Mouse (Mus musculus) hindbrain, embryonic 11.5 days (tissue): ENCODE measurements around the gene Olfr1217. TPM values are rescaled to one million over a fixed set of nuclear protein-coding genes. Genes with fewer than 3 reads are reported as not detected.
"Not testable (repeated sequence)": the region's sequence is repeated elsewhere in the genome, so short reads cannot be mapped to it uniquely, and the experiment has no call there.

Experiments used
- ATAC-seq: fragments of 200-750 bp; cut with Nextera tagmentation; 2 replicates; pipeline ENCODE4 v1.8.0; 2017; ENCODE audit warnings: mild to moderate bottlenecking, moderate TSS enrichment, moderate library complexity; ENCODE audit not compliant: low FRiP score
- DNase-seq: peaks from one replicate; pipeline ENCODE4 v3.0.0-alpha.2; 2015; ENCODE audit warnings: low spot score
- H3K27ac ChIP-seq: fragments of 300-500 bp; sonication (generic); 2 replicates; pipeline ENCODE4 v1.5.1; 2014; ENCODE audit warnings: mild to moderate bottlenecking, low read depth, low read length
- H3K27me3 ChIP-seq: fragments of 300-500 bp; sonication (generic); 2 replicates; pipeline ENCODE4 v1.6.1; 2014; ENCODE audit warnings: mild to moderate bottlenecking, low read length, moderate library complexity, mixed read lengths; ENCODE audit not compliant: control insufficient read depth, insufficient read depth
- H3K36me3 ChIP-seq: fragments of 300-500 bp; sonication (generic); 2 replicates; pipeline ENCODE4 v1.6.1; 2014; ENCODE audit warnings: mild to moderate bottlenecking, low read length, moderate library complexity, mixed read lengths; ENCODE audit not compliant: control insufficient read depth, insufficient read depth
- H3K4me1 ChIP-seq: fragments of 300-500 bp; sonication (generic); replicated peaks from 2 replicates; pipeline ENCODE4 v1.6.1; 2014; ENCODE audit warnings: low read length, mixed read lengths; ENCODE audit not compliant: control insufficient read depth, insufficient read depth
- H3K4me2 ChIP-seq: fragments of 300-500 bp; sonication (generic); replicated peaks from 2 replicates; pipeline ENCODE4 v1.6.1; 2014; ENCODE audit warnings: mild to moderate bottlenecking, low read depth, low read length
- H3K4me3 ChIP-seq: fragments of 300-500 bp; sonication (generic); 2 replicates; pipeline ENCODE4 v1.5.1; 2014; ENCODE audit warnings: low read depth, low read length
- H3K9ac ChIP-seq: fragments of 300-500 bp; sonication (generic); 2 replicates; pipeline ENCODE4 v1.6.1; 2014; ENCODE audit warnings: low read depth, low read length
- H3K9me3 ChIP-seq: fragments of 300-500 bp; sonication (generic); 2 replicates; pipeline ENCODE4 v1.6.1; 2016; ENCODE audit warnings: low read length; ENCODE audit not compliant: control insufficient read depth
- WGBS: fragments of 180-500 bp; shearing (Covaris S2); extraction: QIAGEN DNeasy Blood & Tissue Kit; methylation state at CpG from one replicate; pipeline ENCODE4 v1.1.7; 2014; 5-methylcytosine and 5-hydroxymethylcytosine counted together
- polyA plus RNA-seq: library from polyadenylated mRNA; unstranded; fragments of >200 nt; fragmentation: Nextera tagmentation; extraction: Ambion mirVana; gene quantifications from 2 replicates; pipeline ENCODE4 v1.2.1, GENCODE M21; 2014

The Olfr1217 gene
- not detected in 2 replicates for polyA plus RNA-seq

GRCm38 (mm10) chr2:89031965-89032364, at the start of gene Olfr1217:
Olfr1217 (minus strand) TSS chr2:89032065.
- no peak within 1 kb of the TSS for H3K9ac ChIP-seq
- no peak for DNase-seq
- WGBS: 69% methylated on average over 2 of the region's 2 CpGs

GRCm38 (mm10) chr2:89081487-89081886, 49.6 kb upstream of the Olfr1217 start:
- DNase-seq: no peak

More at GRCm38 (mm10) chr2:89031965-89032364, at the start of gene Olfr1217:
- H3K4me3 ChIP-seq: no peak within 1 kb of the TSS
- H3K4me1 ChIP-seq: no peaks in the 10 kb centered on the region
- no peak within 1 kb of the TSS for H3K27ac ChIP-seq
- no peak for ATAC-seq
- no peaks in the 10 kb centered on the region for H3K36me3 ChIP-seq
- no peaks in the 10 kb centered on the region for H3K9me3 ChIP-seq
- no peak within 1 kb of the TSS for H3K4me2 ChIP-seq
- no peaks in the 10 kb centered on the region for H3K27me3 ChIP-seq

GRCm38 (mm10) chr2:89061087-89061486, 29.2 kb upstream of the Olfr1217 start, which contains the start of gene Olfr1218:
Olfr1218 (minus strand) TSS chr2:89061187.
- no peaks in the 10 kb centered on the region for H3K9me3 ChIP-seq
- no peak within 1 kb of the TSS for H3K9ac ChIP-seq
- H3K27me3 ChIP-seq: no peaks in the 10 kb centered on the region
- no peak within 1 kb of the TSS for H3K27ac ChIP-seq
- H3K4me3 ChIP-seq: no peak within 1 kb of the TSS
- ATAC-seq (no peak), DNase-seq (no peak)
- H3K4me2 ChIP-seq: no peak within 1 kb of the TSS
- no peaks in the 10 kb centered on the region for H3K4me1 ChIP-seq
- H3K36me3 ChIP-seq: no peaks in the 10 kb centered on the region

More at GRCm38 (mm10) chr2:89081487-89081886, 49.6 kb upstream of the Olfr1217 start:
- Histone ChIP-seq H3K9ac (no peak overlapping the region), H3K4me2 (no peak overlapping the region), H3K4me3 (no peak overlapping the region), H3K4me1 (no peaks in the 10 kb centered on the region), H3K9me3 (no peaks in the 10 kb centered on the region), H3K27ac (no peak overlapping the region), H3K36me3 (no peaks in the 10 kb centered on the region), H3K27me3 (no peaks in the 10 kb centered on the region)
- no peak for ATAC-seq

GRCm38 (mm10) chr2:89021436-89021835, 10.4 kb downstream of the Olfr1217 start:
- not testable (repeated sequence) for H3K4me3 ChIP-seq, H3K27ac ChIP-seq, H3K9ac ChIP-seq, H3K4me1 ChIP-seq, H3K27me3 ChIP-seq, ATAC-seq, H3K9me3 ChIP-seq, H3K36me3 ChIP-seq, H3K4me2 ChIP-seq, DNase-seq
- 74% methylated on average over 3 of the region's 3 CpGs for WGBS

- no peak for ATAC-seq
- Histone ChIP-seq H3K9me3 (no peaks in the 10 kb centered on the region), H3K27me3 (no peaks in the 10 kb centered on the region), H3K4me3 (no peak within 1 kb of the TSS), H3K4me2 (no peak within 1 kb of the TSS), H3K36me3 (no peaks in the 10 kb centered on the region), H3K9ac (no peak within 1 kb of the TSS), H3K4me1 (no peaks in the 10 kb centered on the region), H3K27ac (no peak within 1 kb of the TSS)
- 88% methylated on average over 1 of the region's 1 CpGs for WGBS
- DNase-seq: no peak
These were observed 13.6 kb downstream of the Olfr1217 start, which contains the start of gene Olfr1216 for GRCm38 (mm10) chr2:89018240-89018639. Olfr1216 (minus strand) TSS chr2:89018340.

- H3K27me3 ChIP-seq: no peaks in the 10 kb centered on the region
- no peak within 1 kb of the TSS for H3K27ac ChIP-seq
- H3K36me3 ChIP-seq: no peaks in the 10 kb centered on the region
- H3K9me3 ChIP-seq: no peaks in the 10 kb centered on the region
- H3K4me3 ChIP-seq: no peak within 1 kb of the TSS
- no peak for DNase-seq
- ATAC-seq: no peak
- no peak within 1 kb of the TSS for H3K4me2 ChIP-seq
- WGBS: 74% methylated on average over 2 of the region's 2 CpGs
- H3K9ac ChIP-seq: no peak within 1 kb of the TSS
- H3K4me1 ChIP-seq: no peaks in the 10 kb centered on the region
These were observed 25.0 kb downstream of the Olfr1217 start, which contains the start of gene Olfr1215 for GRCm38 (mm10) chr2:89006873-89007272. Olfr1215 (minus strand) TSS chr2:89006973.

GRCm38 (mm10) chr2:88992553-88992952, 39.3 kb downstream of the Olfr1217 start, which contains the start of gene Olfr1214:
Olfr1214 (minus strand) TSS chr2:88992653.
- WGBS: 94% methylated on average over 1 of the region's 1 CpGs

GRCm38 (mm10) chr2:88980181-88980580, 51.7 kb downstream of the Olfr1217 start, which contains the start of gene Gm13762:
Gm13762 (minus strand) TSS chr2:88980281.
- Histone ChIP-seq H3K4me2 (no peak within 1 kb of the TSS), H3K27ac (no peak within 1 kb of the TSS), H3K36me3 (no peaks in the 10 kb centered on the region), H3K4me3 (no peak within 1 kb of the TSS), H3K9ac (no peak within 1 kb of the TSS), H3K9me3 (no peaks in the 10 kb centered on the region), H3K4me1 (no peaks in the 10 kb centered on the region), H3K27me3 (no peaks in the 10 kb centered on the region)
- WGBS: 84% methylated on average over 1 of the region's 1 CpGs
- DNase-seq: no peak
- no peak for ATAC-seq

More at GRCm38 (mm10) chr2:88992553-88992952, 39.3 kb downstream of the Olfr1217 start, which contains the start of gene Olfr1214:
- ATAC-seq (no peak), DNase-seq (no peak)
- Histone ChIP-seq H3K9ac (no peak within 1 kb of the TSS), H3K4me2 (no peak within 1 kb of the TSS), H3K4me3 (no peak within 1 kb of the TSS), H3K9me3 (no peaks in the 10 kb centered on the region), H3K27me3 (no peaks in the 10 kb centered on the region), H3K4me1 (no peaks in the 10 kb centered on the region), H3K27ac (no peak within 1 kb of the TSS), H3K36me3 (no peaks in the 10 kb centered on the region)
